Mouse (Mus musculus): Measurements from ENCODE around the gene Papln.

The Papln gene

DNA sequence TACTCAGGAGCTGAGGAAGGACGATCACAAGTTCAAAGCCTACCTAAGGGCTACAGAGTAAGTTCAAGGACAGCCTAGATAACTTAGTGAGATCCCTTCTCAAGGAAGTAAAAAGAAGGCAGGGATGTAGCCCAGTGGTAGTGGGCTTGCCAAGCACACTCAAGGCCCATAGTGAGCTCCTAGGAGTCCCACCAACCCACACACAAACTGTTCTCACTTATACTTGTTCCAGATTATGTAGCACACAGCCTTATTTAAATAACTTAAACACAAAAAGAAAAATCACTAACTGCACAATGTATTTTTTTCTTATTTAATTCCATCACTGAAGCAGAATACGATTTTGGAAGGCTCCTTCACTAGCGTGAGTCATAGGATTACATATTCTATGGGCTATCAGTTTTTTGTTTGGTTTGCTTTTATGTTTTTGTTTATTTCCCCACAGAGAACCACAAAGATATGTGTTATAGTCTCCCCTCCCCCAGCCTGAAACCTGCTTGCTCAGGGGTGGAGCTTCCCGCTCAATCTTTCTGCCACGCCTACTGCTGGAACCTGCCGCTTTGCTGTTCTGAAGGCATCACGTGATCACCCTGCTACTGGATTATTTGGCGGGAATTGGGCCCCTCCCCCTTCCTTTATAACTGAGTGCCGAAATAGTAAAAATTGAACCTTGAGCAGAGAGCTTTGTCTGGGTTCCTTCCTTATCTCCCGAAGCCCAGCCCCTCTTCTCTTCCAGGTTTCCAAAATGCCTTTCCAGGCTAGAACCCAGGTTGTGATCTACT, 78.2 kb downstream of the Papln start:
- DNase-seq: no peak

Measured in cerebellum, postnatal 14 days (tissue).